Mouse (Mus musculus) limb, embryonic 13.5 days (tissue): Measurements from ENCODE around the gene Fkbp2. TPM values are rescaled to one million over a fixed set of nuclear protein-coding genes. Genes with fewer than 3 reads are reported as not detected.

ENCODE experiments used
- ATAC-seq: fragments of 200-750 bp; cut with Nextera tagmentation; 2 replicates; pipeline ENCODE4 v1.8.0; 2017; ENCODE audit warnings: low read depth, moderate number of reproducible peaks, moderate TSS enrichment; ENCODE audit not compliant: low FRiP score
- H3K27ac ChIP-seq: fragments of 300-500 bp; sonication (generic); 2 replicates; pipeline ENCODE4 v1.5.1; 2015; ENCODE audit warnings: inconsistent platforms, mild to moderate bottlenecking, moderate library complexity
- H3K27me3 ChIP-seq: fragments of 300-500 bp; sonication (generic); 2 replicates; pipeline ENCODE4 v1.6.1; 2015; ENCODE audit warnings: mild to moderate bottlenecking, inconsistent platforms
- H3K36me3 ChIP-seq: fragments of 300-500 bp; sonication (generic); 2 replicates; pipeline ENCODE4 v1.6.1; 2015; ENCODE audit warnings: inconsistent platforms, mild to moderate bottlenecking, moderate library complexity
- H3K4me1 ChIP-seq: fragments of 300-500 bp; sonication (generic); 2 replicates; pipeline ENCODE4 v1.6.1; 2015; ENCODE audit warnings: inconsistent platforms
- H3K4me2 ChIP-seq: fragments of 300-500 bp; sonication (generic); replicated peaks from 2 replicates; pipeline ENCODE4 v1.6.1; 2015; ENCODE audit warnings: inconsistent platforms, mild to moderate bottlenecking, moderate library complexity
- H3K4me3 ChIP-seq: fragments of 300-500 bp; sonication (generic); 2 replicates; pipeline ENCODE4 v1.5.1; 2015; ENCODE audit warnings: moderate library complexity, mild to moderate bottlenecking, inconsistent platforms
- H3K9ac ChIP-seq: fragments of 300-500 bp; sonication (generic); 2 replicates; pipeline ENCODE4 v1.6.1; 2015; ENCODE audit warnings: mild to moderate bottlenecking, inconsistent platforms
- H3K9me3 ChIP-seq: fragments of 300-500 bp; sonication (generic); 2 replicates; pipeline ENCODE4 v1.6.1; 2016; ENCODE audit warnings: inconsistent platforms
- WGBS: fragments of 180-500 bp; shearing (Covaris S2); methylation state at CpG from one replicate; pipeline ENCODE4 v1.1.7; 2015; 5-methylcytosine and 5-hydroxymethylcytosine counted together
- polyA plus RNA-seq: library from polyadenylated mRNA; unstranded; fragments of >200 nt; fragmentation: Nextera tagmentation; extraction: Ambion mirVana; gene quantifications from 2 replicates; pipeline ENCODE4 v1.2.1, GENCODE M21; 2015

Fkbp2 gene
- polyA plus RNA-seq, 1 experiment from 2014 or later = 89.3 TPM

- Histone ChIP-seq H3K27me3 (no peaks in the 10 kb centered on the region), H3K4me2 (peak within 1 kb of the TSS; percentile 90), H3K27ac (peak within 1 kb of the TSS; percentile 83), H3K9ac (peak within 1 kb of the TSS; percentile 94), H3K4me1 (peaks cover 26% of the 10 kb centered on the region), H3K4me3 (peak within 1 kb of the TSS; percentile 87), H3K9me3 (no peaks in the 10 kb centered on the region), H3K36me3 (peaks cover 34% of the 10 kb centered on the region)
- WGBS = 2% methylated on average over 70 of the region's 85 CpGs
- ATAC-seq = peak; percentile 66
These were observed 7.0 kb upstream of the Fkbp2 start, which contains the start of gene Vegfb for GRCm38 (mm10) chr19:6987061-6987903. TSS of gene Vegfb (minus strand) at chr19:6987651.

GRCm38 (mm10) chr19:6985951-6986708 lies 5.8 kb upstream of the Fkbp2 start:
- H3K27ac ChIP-seq = 0 out of 2 replicates have a peak overlapping the region, but pooled peaks have one; percentile 83

GRCm38 (mm10) chr19:6985300-6985699 lies 5.0 kb upstream of the Fkbp2 start:
- ATAC-seq = no peak
- Histone ChIP-seq H3K4me3 (no peak overlapping the region), H3K4me1 (peaks cover 27% of the 10 kb centered on the region), H3K9me3 (no peaks in the 10 kb centered on the region), H3K36me3 (peaks cover 42% of the 10 kb centered on the region), H3K9ac (0 out of 2 replicates have a peak overlapping the region, but pooled peaks have one; percentile 94), H3K4me2 (no peak overlapping the region), H3K27ac (no peak overlapping the region), H3K27me3 (no peaks in the 10 kb centered on the region)
- 80% methylated on average over 19 of the region's 19 CpGs for WGBS

More at GRCm38 (mm10) chr19:6985951-6986708, 5.8 kb upstream of the Fkbp2 start:
- WGBS = 82% methylated on average over 10 of the region's 10 CpGs
- no peak for ATAC-seq
- Histone ChIP-seq H3K36me3 (peaks cover 42% of the 10 kb centered on the region), H3K4me2 (peak overlapping the region; percentile 90), H3K4me3 (peak overlapping the region; percentile 87), H3K9me3 (no peaks in the 10 kb centered on the region), H3K9ac (peak overlapping the region; percentile 94), H3K27me3 (no peaks in the 10 kb centered on the region), H3K4me1 (peaks cover 23% of the 10 kb centered on the region)

GRCm38 (mm10) chr19:6983621-6984020 lies 3.3 kb upstream of the Fkbp2 start:
- H3K36me3 ChIP-seq = peaks cover 41% of the 10 kb centered on the region
- 95% methylated on average over 5 of the region's 5 CpGs for WGBS
- H3K9me3 ChIP-seq = no peaks in the 10 kb centered on the region
- H3K4me3 ChIP-seq = no peak overlapping the region
- no peak overlapping the region for H3K27ac ChIP-seq
- H3K4me2 ChIP-seq = no peak overlapping the region
- no peaks in the 10 kb centered on the region for H3K27me3 ChIP-seq
- H3K4me1 ChIP-seq = peaks cover 36% of the 10 kb centered on the region
- ATAC-seq = no peak
- H3K9ac ChIP-seq = no peak overlapping the region

GRCm38 (mm10) chr19:6981465-6981864 lies 1.2 kb upstream of the Fkbp2 start:
- Histone ChIP-seq H3K9me3 (no peaks in the 10 kb centered on the region), H3K4me2 (peak overlapping the region; percentile 93), H3K27me3 (no peaks in the 10 kb centered on the region), H3K4me1 (peaks cover 46% of the 10 kb centered on the region), H3K4me3 (peak overlapping the region; percentile 70), H3K9ac (0 out of 2 replicates have a peak overlapping the region, but pooled peaks have one; percentile 35), H3K36me3 (peaks cover 56% of the 10 kb centered on the region), H3K27ac (no peak overlapping the region)
- no peak for ATAC-seq
- WGBS = 90% methylated on average over 4 of the region's 4 CpGs

GRCm38 (mm10) chr19:6979486-6980380 lies 568 bp downstream of the Fkbp2 start:
- peak overlapping the region; percentile 82 for H3K9ac ChIP-seq
- WGBS = 1% methylated on average over 59 of the region's 59 CpGs
- H3K9me3 ChIP-seq = no peaks in the 10 kb centered on the region
- H3K36me3 ChIP-seq = peaks cover 47% of the 10 kb centered on the region
- H3K4me1 ChIP-seq = peaks cover 47% of the 10 kb centered on the region
- H3K4me2 ChIP-seq = peak overlapping the region; percentile 93
- ATAC-seq = peak; percentile 90
- no peaks in the 10 kb centered on the region for H3K27me3 ChIP-seq
- peak overlapping the region; percentile 70 for H3K4me3 ChIP-seq
- peak overlapping the region; percentile 87 for H3K27ac ChIP-seq

GRCm38 (mm10) chr19:6979001-6979479 lies 1.3 kb downstream of the Fkbp2 start:
- no peaks in the 10 kb centered on the region for H3K27me3 ChIP-seq
- WGBS = 16% methylated on average over 11 of the region's 11 CpGs
- ATAC-seq = no peak
- H3K4me3 ChIP-seq = peak overlapping the region; percentile 70
- peaks cover 43% of the 10 kb centered on the region for H3K36me3 ChIP-seq
- H3K9me3 ChIP-seq = no peaks in the 10 kb centered on the region
- peak overlapping the region; percentile 93 for H3K4me2 ChIP-seq
- H3K27ac ChIP-seq = peak overlapping the region; percentile 28; the same call in 1 of the 2 replicates
- H3K9ac ChIP-seq = peak overlapping the region; percentile 68
- peaks cover 47% of the 10 kb centered on the region for H3K4me1 ChIP-seq

- Histone ChIP-seq H3K36me3 (peaks cover 39% of the 10 kb centered on the region), H3K27ac (no peak overlapping the region; the same call in 1 of the 2 replicates)
These were observed 1.7 kb downstream of the Fkbp2 start for GRCm38 (mm10) chr19:6978639-6978974.

GRCm38 (mm10) chr19:6977759-6978638 lies 2.3 kb downstream of the Fkbp2 start:
- H3K4me3 ChIP-seq = peak overlapping the region; percentile 70
- H3K27me3 ChIP-seq = no peaks in the 10 kb centered on the region
- H3K36me3 ChIP-seq = peaks cover 34% of the 10 kb centered on the region
- 79% methylated on average over 13 of the region's 13 CpGs for WGBS
- H3K4me2 ChIP-seq = peak overlapping the region; percentile 93
- H3K9ac ChIP-seq = peak overlapping the region; percentile 68; the same call in 1 of the 2 replicates
- no peaks in the 10 kb centered on the region for H3K9me3 ChIP-seq
- ATAC-seq = no peak
- H3K27ac ChIP-seq = no peak overlapping the region; the same call in 1 of the 2 replicates
- peaks cover 52% of the 10 kb centered on the region for H3K4me1 ChIP-seq

More at GRCm38 (mm10) chr19:6978639-6978974, 1.7 kb downstream of the Fkbp2 start:
- no peak for ATAC-seq
- 50% methylated on average over 3 of the region's 3 CpGs for WGBS
- Histone ChIP-seq H3K9me3 (no peaks in the 10 kb centered on the region), H3K4me3 (peak overlapping the region; percentile 70), H3K27me3 (no peaks in the 10 kb centered on the region), H3K4me1 (peaks cover 52% of the 10 kb centered on the region), H3K4me2 (peak overlapping the region; percentile 93), H3K9ac (peak overlapping the region; percentile 68; the same call in 1 of the 2 replicates)
